Mouse (Mus musculus) cerebral cortex, adult 2 months (tissue): ENCODE measurements around the gene Stag1.

Experiments
- WGBS: fragments of 180-500 bp; shearing (Covaris S2); methylation state at CpG from one replicate; pipeline ENCODE4 v1.1.7; 2018; 5-methylcytosine and 5-hydroxymethylcytosine counted together

The Stag1 gene

GRCm38 (mm10) chr9:100597546-100597945, at the start of gene Stag1:
Gene Stag1 (plus strand): TSS chr9:100597798.
- WGBS: 77% methylated on average over 8 of the region's 8 CpGs

GRCm38 (mm10) chr9:100548313-100548712, 49.3 kb upstream of the Stag1 start:
- WGBS: 95% methylated on average over 2 of the region's 2 CpGs

DNA sequence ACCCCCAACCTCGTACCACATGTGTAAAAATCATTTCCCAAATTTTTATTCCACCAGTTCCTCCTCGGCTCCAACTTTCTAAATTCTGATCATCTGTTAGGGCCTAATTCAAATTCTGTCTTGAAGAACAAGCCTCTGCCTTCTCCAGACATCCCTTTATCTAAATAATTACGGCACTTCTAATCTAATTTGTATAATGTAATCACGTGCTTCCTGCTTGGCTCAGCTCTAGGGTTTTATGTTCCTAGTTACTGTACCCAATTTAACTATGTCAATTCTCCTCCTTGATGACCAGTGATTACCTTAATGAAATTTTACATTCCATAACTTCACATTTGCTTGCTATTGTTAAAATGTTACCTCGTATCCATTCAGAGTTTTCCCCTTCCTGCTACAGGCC, 41.9 kb upstream of the Stag1 start:
- WGBS: 82% methylated on average over 5 of the region's 5 CpGs

DNA sequence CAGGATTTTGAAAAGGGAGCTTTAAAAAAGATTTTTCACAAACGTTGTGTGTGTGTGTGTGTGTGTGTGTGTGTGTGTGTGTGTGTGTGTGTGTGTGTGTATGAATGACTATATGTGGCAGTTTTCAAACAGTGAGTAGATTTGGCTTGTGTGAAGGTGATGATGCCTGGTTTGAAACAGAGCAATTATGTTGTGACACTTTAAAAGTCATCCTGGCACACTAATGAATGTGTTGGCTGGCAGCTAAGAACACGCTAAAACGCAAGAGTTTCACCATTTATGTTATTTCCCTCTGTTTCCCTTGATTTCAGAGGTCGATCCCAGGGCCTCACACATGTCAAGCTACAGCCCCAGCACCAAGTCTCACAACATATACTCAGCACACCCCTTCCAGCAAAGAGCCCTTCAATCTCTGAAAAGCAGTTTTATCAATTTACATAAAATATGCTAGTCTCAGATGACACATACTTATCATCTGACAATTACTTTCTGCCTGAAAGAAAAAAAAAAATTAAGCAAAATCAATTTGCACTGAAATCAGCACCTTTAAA, 39.5 kb upstream of the Stag1 start:
- 74% methylated on average over 4 of the region's 4 CpGs for WGBS

DNA sequence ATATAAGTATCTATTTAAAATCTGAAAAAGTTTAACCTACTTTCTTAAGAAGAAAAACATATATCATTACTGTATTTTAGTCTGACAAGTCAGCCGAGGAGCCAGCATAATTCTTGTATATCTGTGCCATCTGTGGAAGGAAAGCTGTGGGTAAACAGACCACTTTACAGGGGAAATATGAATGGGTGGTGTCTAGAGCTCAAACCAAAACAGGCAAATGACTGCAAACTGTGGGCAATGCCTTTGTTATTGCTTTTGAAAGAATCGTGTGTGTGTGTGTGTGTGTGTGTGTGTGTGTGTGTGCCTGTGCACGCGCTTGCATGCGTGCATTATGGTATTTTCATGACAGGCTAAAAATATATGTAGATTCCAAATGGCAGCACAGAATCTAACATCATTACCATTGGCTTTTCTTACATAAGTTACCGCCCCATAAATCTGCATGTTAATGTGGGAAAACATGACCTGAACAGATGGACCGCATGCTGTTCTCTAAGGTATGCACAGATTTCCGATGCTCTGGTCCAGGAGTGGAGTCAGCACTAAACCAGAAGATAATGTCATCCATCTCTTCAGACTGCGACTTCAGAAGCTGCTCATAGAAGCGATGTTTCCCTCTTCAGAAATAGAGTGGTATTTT, 37.2 kb upstream of the Stag1 start:
- 50% methylated on average over 10 of the region's 10 CpGs for WGBS

- 14% methylated on average over 32 of the region's 32 CpGs for WGBS
Observed at GRCm38 (mm10) chr9:100569798-100570625, 27.6 kb upstream of the Stag1 start.

- under 1% methylated on average over 50 of the region's 55 CpGs for WGBS
Observed at GRCm38 (mm10) chr9:100570626-100571233, 26.9 kb upstream of the Stag1 start, which contains the start of gene Slc35g2. Gene Slc35g2 (minus strand): TSS chr9:100571090.

DNA sequence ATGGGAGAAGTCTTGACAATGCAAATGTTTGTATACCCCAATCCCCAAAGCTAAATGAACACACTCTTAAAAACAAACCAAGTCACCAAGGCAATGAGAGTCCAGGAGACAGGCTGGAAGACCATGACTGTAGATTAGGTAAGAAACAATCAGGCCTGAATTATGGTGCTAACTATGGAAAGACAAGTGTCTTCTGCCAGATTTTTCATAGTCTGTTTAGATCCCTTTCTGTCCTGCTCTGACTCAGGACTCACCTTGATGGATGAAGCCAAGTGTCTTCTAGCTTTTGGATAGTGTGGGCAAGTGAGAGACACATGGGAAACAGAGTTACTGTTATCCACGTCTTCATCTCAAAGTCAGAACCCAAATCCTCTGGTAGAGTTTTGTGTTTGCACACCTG, 26.1 kb upstream of the Stag1 start:
- WGBS: 65% methylated on average over 1 of the region's 1 CpGs

GRCm38 (mm10) chr9:100573300-100573699, 24.3 kb upstream of the Stag1 start:
- WGBS: 64% methylated on average over 2 of the region's 2 CpGs

- 24% methylated on average over 5 of the region's 5 CpGs for WGBS
Observed at GRCm38 (mm10) chr9:100573942-100574341, 23.7 kb upstream of the Stag1 start.

GRCm38 (mm10) chr9:100580196-100580740, 17.3 kb upstream of the Stag1 start:
- 61% methylated on average over 20 of the region's 20 CpGs for WGBS

DNA sequence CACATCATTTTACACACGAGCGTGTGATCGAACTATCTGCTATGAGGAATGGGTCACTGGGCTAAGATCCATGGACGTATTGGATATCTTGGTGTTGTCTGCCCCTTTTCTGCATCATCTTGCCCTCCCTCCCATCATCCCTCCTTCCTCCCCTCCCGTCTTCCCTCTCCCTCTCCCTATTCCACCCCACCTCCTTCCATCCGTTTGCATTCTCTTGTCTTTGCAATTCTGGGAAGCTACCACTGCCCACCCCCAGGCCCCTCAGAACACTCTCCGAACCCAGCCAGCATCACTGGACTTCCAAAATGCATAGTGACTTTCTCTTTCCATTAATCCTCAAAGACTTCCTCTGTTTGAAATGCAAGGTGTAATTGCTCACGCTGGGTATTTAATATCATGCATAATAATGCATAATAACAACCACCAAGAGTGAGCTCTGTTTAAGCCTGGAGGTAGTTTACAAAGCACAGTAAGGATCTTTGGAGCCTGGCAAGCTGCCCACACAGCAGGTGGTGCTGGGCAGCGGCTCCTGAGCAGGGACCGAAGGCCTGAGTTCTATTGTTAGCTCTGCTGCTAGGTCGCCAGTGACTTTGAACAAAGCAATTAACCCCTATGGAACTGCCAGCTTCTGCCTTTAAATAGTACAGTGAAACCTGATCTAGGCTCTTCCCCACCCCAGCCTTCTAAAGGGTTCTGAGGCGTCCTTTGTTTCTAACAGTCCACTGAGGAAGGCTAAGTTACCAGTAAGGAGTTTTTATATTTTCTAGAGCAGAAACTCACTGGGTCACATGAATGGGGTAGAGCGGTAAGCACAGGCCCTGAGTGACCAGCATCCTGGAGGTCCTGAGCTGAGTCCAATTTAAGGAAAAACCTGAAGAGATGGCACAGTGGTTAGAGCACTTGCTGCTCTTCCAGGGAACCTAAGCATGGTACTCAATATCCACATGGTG, 15.8 kb upstream of the Stag1 start:
- WGBS: 63% methylated on average over 13 of the region's 13 CpGs

GRCm38 (mm10) chr9:100582883-100583575, 14.6 kb upstream of the Stag1 start:
- 65% methylated on average over 13 of the region's 13 CpGs for WGBS

DNA sequence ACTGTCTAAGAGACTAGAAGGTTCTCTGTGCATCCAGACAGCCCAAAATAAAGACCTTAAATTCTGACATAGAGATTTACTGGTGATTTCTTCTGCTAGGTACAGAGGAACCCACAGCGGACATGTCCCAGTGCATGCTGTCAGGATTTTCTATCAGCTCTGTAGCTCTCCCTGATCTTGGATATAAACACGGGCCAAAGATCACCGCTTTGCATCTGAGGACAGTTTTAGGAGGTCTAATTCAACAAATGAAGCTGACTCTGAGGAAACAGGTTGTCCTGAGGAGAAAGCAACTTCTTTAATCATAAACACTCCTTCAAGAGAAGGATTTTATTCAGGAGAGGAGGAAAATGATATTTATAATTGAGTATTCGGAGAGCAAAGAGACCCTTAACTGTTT, 13.6 kb upstream of the Stag1 start:
- 94% methylated on average over 4 of the region's 4 CpGs for WGBS

- 28% methylated on average over 4 of the region's 4 CpGs for WGBS
Observed at GRCm38 (mm10) chr9:100590462-100590861, 7.1 kb upstream of the Stag1 start.

DNA sequence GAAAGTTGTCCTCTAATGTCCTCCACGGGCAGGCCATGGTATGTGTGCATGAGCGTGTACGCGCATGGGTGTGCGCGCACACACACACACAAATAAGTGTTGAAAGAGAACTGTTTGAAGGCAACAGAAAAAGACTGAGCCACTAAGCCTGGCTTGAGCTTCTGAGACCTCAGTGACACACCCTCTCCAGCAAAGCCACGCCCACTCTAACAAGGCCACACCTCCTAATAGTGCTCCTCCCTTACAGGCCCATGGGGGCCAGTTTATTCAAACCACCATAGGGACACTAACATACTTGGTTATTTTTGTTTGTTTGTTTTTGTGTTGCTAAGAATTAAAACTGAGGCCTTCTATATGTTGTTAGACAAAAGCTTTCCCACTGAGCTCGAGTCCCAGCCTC, 1.3 kb upstream of the Stag1 start:
- WGBS: 88% methylated on average over 8 of the region's 8 CpGs

GRCm38 (mm10) chr9:100599761-100600328, 2.2 kb downstream of the Stag1 start:
- WGBS: 30% methylated on average over 3 of the region's 3 CpGs

DNA sequence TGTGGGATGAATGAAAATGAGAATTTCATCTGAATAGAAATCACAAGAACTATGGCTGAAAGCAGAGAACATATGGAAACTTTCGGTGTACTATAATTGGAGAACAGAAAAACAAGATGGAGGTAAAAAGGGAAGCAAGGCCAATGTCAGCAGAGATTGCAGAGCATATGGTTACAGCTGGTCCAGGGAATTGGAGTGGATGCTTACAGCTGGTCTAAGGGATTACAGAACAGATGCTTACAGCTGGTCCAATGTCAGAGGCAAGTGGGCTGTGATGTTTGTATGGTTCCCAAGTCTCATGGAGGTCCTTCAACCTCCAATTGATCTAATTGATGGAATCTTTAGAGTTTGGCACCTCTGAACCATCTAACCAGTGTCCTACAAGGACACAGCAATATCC, 4.5 kb downstream of the Stag1 start:
- WGBS: 61% methylated on average over 1 of the region's 1 CpGs

DNA sequence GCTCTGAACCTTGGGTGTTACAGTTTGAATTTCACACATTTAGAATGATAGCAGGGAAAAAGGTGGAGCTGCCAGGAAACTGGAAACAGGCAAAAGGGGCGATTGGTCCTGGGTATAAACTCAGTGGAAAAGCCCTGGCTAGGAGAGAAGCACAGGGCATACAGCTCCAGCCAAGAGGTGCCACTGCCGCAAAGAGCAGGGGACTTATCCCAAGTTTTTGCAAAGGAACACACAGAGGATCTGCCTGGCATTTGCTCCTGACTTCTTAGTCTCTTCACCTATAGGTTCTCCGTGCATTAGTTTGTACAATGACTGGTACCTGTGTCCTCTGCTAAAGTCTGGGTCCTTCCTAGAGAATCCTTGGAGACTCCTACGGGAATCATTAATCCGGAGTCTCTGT, 5.6 kb downstream of the Stag1 start:
- WGBS: 58% methylated on average over 5 of the region's 5 CpGs

- 87% methylated on average over 1 of the region's 1 CpGs for WGBS
Observed at GRCm38 (mm10) chr9:100605522-100605921, 7.9 kb downstream of the Stag1 start.
